Mouse (Mus musculus) CD4-positive helper T cell, adult 2 months (primary cell): ENCODE measurements around the gene Fyb.

Source experiments
- DNase-seq: peaks from one replicate; pipeline ENCODE4 v3.0.0-alpha.2; 2012; ENCODE audit warnings: low read depth, missing footprints, low spot score

Fyb gene

GRCm38 (mm10) chr15:6658081-6658480 is 135.4 kb downstream of the Fyb start:
- no peak for DNase-seq

GRCm38 (mm10) chr15:6661951-6662350 is 139.3 kb downstream of the Fyb start:
- DNase-seq, result no peak

GRCm38 (mm10) chr15:6663991-6664390 is 141.3 kb downstream of the Fyb start:
- no peak for DNase-seq

- no peak for DNase-seq
Observed at GRCm38 (mm10) chr15:6666072-6666471, 143.4 kb downstream of the Fyb start.

- no peak for DNase-seq
Observed at GRCm38 (mm10) chr15:6668793-6669437, 146.3 kb downstream of the Fyb start.

- no peak for DNase-seq
Observed at GRCm38 (mm10) chr15:6678479-6678878, 155.8 kb downstream of the Fyb start.

- DNase-seq, result peak; percentile 22
Observed at GRCm38 (mm10) chr15:6702164-6702563, 179.5 kb downstream of the Fyb start.

GRCm38 (mm10) chr15:6705351-6705901 is 182.8 kb downstream of the Fyb start:
- peak; percentile 33 for DNase-seq

- peak; percentile 72 for DNase-seq
Observed at GRCm38 (mm10) chr15:6707551-6707935, 184.9 kb downstream of the Fyb start.

- DNase-seq, result peak; percentile 90
Observed at GRCm38 (mm10) chr15:6707936-6708525, 185.4 kb downstream of the Fyb start, which contains the start of gene Rictor. Gene Rictor, plus strand, starts transcription at chr15:6708379.

GRCm38 (mm10) chr15:6708526-6709441 is 186.1 kb downstream of the Fyb start:
- DNase-seq, result peak; percentile 71

GRCm38 (mm10) chr15:6709618-6710017 is 187.0 kb downstream of the Fyb start:
- no peak for DNase-seq

GRCm38 (mm10) chr15:6710341-6710740 is 187.7 kb downstream of the Fyb start:
- DNase-seq, result no peak

GRCm38 (mm10) chr15:6711226-6711625 is 188.6 kb downstream of the Fyb start:
- no peak for DNase-seq
